Mouse (Mus musculus) embryo, embryonic 11.5 days (tissue): ENCODE measurements around the gene Gadl1.

Experiments
- DNase-seq: peaks from one replicate; pipeline ENCODE4 v3.0.0-alpha.2; 2012; ENCODE audit warnings: low read depth, low spot score

Gene Gadl1

DNA sequence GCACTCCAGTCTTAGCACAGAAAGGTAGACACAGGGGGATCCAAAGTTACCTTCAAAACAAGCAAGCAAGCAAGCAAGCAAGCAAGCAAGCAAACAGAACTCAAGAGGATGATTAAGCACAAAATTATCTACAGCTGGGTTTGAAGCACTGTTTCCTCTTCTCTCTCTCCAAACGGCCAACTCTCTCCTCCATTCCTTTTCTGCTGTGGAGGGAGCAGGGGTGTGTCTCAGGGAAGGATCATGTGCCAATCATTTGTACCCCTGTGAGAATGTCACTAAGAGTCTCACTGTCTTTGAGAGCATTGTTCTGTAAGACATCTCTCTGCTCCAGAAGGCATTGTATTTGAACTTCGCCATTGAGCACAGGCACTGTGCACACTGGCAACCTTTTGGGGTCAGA lies 27.1 kb downstream of the Gadl1 start:
- no peak for DNase-seq

DNA sequence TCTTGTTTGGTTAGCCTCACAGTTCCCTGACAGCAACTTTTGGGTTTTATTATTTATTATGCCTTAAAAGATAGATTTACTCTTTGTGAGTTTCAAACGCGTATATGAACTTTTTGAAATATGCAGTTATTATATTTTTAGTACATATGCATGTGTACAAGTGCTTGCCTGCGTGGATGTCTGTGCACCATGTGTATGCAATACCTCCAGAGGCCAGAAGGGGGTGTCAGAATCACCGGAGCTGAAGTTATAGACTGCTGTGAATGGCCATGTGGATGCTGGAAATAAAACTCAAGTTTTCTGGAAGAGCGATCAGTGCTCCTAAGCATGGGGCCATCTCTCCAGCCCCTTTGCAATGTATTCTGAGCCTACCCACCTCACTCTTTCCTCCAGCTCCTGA lies 28.7 kb downstream of the Gadl1 start:
- no peak for DNase-seq

DNA sequence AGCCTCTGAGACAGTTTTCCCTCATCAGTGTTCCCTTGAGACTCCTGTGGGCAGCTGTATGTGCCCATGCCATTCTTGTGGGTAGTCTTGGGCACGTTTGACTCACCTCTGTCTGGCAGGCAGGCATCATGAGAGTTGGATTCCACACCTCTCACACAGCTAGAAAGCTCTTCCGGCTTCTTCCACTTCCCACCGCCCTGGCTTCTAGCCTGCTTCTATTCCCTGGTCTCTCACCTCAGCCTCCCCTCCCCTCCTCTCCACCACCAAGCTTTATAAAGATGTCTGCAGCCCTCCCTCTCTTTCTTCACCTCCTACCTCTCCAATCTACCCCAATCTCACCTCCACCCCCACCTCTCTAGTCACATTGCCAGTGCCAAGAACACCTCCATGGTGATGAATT lies 30.2 kb downstream of the Gadl1 start:
- no peak for DNase-seq

DNA sequence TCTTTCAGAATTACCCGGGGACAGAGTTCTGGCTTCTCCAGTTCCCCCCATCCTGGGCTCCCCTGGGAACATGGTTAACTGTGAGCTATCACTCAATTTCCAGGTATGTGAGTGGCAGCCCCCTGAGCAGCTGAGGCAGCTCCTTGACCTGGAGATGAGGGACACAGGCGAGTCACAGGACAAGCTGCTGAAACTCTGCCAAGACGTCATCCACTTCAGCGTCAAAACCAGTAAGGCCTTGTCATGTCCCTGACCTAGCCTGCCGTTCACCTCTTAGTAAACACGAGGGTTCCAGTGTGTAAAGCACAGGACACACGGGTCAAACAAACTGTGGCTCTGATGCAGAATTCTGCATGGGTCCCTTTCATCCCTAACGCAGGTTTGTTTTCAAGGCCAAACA lies 31.9 kb downstream of the Gadl1 start:
- no peak for DNase-seq

DNA sequence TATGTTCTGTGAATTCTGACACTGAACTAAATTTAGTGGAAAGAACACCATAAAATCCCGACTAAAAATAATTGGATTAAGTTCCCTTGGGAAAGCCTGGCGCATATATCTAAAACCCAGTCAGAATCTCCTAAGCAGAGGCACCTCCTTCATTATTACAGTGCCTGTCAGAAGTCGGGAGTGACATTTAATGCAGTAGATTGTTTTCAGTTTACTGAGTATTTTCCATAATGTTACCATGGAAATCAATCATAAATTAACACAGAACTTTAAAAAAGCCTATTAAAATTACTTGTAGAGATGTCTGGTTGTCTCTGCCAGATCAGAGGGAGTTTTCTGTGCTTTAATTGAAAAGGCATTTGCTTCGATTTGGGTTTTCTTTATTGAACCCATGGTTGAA lies 33.2 kb downstream of the Gadl1 start:
- no peak for DNase-seq

DNA sequence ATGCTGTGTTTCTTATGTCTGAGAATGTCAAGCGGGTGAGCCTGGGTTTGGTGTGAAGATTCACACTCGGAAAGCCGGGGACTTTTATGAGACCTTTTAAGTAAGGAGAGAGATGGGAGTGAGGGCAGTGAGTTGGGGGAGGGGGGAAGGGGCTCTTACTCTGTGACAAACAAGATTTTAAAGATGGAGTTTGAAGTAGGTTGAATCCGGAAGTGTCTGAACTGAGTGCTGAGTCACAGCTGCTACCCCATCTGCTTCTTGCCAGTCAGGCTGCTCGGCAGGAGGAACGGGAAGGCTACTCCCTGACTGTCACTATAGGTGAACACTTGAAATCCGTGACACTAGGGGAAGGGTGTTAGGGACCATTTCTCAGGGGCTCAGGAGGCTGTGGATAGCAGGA lies 33.7 kb downstream of the Gadl1 start:
- no peak for DNase-seq

DNA sequence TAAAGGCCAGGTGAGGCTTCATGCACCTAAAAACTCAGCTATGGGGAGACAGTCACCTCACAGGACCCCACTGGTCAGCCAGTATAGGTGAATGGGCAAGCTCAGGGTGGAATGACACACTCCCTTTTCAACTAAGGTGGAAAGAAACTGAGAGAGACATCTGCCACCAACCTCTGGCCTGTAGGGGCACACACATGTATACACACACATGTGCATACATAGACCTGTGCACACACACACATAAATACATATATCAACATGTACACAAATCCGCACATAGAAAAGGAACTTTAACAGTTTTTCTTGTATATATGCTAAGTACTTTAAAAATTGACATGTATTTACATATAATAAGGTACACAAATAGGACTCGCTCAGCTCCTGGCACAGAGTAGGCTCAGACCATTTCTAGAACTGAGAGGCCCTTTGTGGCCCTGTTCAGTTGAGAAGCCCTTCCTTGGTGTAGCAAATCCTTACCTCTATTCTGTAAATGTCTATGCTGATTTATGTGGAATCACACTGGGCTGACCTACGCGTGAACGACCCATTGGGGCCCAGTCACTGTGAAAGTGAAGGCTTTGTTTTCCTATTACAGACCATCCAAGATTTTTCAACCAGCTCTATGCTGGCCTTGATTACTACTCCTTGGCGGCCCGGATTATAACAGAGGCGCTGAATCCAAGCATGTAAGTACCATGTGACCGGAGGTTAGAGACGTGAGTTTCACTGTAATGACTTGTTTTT lies 34.5 kb downstream of the Gadl1 start:
- DNase-seq: no peak

DNA sequence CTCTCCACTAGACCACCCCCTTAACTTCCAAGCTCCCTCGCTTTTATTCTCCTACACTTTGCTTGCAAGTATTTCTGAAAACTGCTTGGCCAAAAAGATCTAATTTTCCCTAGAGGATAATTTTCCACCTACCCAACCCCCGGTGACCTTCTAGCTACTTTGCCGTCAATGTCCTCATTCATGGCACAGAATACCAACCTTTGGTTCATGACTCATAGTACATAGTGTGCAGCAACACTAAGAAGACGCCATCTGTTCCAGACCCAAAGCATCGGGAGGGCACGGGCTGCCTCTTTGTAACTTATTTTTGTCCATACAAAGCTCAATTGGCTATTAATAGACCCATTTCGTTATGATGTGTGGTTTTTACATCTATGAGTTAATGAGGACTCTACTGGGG lies 55.8 kb downstream of the Gadl1 start:
- no peak for DNase-seq

DNA sequence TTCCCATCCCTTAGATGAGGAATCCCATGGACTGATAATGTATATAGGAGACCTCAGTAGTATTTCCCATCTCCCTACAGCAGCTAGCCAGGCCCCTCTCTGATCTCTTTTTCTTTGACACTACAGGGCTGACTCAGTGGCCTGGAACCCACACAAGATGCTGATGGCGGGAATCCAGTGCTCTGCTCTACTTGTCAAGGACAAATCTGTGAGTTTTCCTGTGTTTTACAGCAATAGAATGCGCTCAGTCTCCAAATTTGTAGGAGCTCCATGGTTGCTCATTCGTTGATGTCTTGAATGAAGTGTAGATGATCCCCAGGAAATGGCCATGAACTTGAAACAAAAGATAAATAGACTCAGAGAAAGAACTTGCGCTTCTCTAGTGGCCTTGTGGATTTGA lies 56.9 kb downstream of the Gadl1 start:
- DNase-seq: no peak

DNA sequence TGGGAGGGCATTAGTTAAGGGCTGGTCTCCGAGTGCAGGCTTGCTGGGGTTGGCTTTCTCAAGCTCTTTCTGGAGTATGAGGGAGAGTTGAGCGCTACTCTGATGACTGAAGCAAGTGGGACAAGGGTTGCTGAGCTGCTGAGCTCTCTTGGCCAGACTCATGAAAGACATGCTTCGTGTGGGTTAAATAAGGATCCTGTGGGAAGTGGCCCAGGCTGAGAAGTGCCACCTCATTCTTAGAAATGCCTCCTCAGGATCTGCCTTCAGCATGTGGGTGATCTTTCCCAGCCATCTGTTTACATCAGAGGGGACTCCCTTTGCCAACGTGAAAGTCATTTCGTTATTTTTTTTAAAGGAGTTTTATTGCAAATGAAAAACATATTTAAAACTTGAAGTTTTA lies 57.5 kb downstream of the Gadl1 start:
- DNase-seq: no peak

DNA sequence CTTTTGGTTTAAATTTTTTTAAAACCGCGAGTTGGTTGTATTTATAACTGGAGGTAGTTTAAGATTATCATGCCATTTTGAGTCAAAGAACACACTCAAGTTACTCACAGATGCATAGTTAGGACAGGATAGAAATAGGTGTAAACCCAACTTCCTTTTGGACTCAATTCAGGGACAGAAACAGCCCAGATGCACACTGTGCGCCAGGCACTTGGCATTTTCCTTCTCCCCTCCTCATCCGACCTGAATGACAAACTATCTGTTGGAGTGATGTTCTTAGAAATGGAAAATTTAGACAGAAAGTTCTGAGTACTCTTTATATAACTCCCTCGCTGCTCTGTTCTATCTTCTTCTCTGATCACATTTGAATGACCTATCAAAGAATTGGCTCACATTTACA lies 58.4 kb downstream of the Gadl1 start:
- DNase-seq: no peak

DNA sequence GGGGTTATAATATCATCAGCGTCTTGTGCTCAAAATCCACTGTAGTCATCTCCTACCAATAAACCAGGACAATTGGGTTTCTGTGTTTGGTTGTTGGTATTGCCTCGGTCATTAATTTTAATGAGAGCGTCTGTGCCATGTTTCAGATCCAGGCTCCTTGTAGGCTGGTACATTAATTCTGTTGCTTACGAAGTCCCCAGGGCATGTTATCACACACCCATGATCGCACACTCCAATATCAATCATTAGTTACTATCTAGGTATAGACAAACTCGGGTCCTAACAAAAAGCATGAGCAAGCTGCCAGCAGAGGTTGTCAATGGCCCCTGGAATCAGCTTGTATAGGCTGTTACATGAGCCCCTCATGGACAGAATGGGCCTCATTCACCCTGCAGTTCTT lies 67.6 kb downstream of the Gadl1 start:
- DNase-seq: no peak

DNA sequence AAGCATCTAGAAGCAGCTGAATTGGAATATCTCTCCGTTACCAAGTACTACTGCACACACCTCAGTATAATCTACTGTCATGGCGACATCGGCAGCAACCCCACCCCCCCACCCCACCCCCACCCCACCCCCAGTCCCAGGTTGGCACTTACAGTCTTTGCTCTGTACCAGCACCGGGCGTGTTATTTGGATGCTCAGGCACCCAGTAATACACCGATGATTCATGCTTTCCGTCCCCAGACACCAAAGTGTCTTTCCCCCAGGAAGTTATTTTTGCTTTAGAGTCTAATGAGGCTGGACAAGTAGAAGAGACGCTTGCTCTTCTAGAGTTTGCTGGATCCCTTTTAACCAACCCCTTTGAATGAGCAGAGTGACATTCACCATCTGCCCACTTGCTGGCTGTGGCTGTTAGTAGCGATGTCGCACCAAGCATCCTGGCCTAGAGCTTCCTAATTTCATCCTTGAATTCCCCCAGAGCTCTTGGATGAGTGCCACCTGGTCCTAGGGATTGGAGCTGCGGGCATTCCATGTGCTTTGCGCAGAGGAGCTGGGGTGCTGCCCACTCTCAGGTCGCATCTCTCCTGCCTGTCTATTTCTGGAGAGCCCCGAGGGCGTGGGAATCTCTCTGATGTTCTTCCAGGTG lies 68.5 kb downstream of the Gadl1 start:
- no peak for DNase-seq

DNA sequence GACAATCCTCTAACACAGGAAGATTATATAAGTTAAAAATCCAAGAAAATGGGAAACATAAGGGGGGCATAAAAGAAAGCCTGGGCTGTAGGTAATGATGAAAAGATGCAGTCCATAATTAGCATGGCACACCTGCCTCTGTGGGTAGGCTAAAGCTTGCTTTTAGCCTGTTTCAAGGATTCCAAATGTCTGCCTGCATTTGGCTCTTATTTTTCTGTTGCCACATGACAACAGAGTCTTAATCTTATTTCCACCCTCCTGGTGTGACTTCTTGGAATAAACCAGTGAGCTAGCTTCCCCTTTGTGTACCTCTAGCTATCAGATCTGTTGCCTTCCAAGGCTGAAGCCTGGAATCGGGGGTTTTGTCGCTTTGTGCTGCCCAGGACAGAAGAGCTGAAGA lies 69.2 kb downstream of the Gadl1 start:
- DNase-seq: no peak

DNA sequence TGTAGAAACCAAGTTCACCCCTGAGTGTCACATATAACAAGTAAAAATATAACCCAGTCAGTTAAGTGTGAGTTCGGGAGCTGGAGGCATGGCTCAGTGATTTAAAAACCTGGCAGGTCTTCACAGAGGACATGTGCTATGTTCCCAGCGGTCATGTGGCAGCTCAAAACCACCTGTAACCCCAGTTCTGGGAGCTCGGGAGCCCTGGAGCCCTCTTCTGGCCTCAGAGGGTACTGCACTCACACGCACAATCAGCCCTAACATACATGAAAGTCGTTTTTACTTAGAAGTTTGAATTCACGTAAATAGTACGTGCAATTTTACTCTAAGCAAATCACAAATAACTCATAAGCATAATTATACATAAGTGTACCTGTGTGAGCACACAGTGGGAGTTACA lies 81.4 kb downstream of the Gadl1 start:
- no peak for DNase-seq

DNA sequence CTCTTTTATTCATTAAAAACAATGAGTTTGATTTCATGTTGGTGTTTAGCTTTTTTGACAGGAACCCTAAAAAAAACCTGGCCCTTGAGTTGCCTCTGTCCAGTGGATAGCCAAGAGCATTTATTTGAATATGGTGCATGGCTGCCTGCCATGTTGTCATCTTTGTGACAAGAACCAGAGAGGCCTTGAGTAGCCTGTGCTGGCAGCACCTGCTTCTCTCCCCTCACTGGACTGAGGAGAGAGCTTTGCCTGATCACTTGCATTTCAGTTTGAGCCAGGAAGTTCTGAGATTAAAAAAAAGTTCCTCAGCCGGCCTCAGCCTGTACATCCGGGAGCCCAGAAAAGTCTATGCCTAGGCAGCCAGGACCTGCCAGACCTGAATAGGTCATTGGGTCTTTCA lies 85.5 kb downstream of the Gadl1 start:
- no peak for DNase-seq

DNA sequence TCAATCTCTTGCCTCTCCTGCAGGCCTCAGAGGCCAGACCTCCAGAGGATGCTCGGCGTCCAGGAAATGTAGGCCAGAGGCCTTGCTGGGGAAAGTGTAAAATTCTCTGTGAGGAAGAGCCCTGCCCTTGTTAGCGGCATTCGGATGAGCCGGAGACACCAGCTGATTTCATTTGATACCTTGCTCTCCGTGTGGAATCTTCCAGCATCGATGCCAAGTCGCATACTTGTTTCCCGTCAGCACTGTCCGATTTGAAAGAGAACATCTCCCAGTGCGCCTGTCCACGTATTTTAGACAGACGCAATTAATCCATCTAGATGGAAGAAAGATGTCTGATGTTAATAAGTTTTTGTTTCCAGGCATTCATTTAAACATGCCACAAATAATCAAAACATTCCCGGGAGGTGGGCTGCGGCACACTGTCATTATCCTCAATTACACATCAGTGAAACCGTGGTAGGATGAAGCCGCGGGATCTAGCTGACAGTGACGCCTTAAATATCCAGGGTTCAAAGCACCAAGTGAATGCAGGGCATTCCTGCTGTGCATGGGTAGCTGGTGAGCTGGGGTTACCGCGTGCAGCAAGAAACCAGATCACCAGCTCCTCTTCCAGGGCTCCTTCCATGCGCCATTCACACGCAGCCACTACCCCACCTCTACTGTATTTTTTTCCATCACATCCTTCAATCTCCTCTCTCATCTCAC lies 86.8 kb downstream of the Gadl1 start:
- DNase-seq: no peak

DNA sequence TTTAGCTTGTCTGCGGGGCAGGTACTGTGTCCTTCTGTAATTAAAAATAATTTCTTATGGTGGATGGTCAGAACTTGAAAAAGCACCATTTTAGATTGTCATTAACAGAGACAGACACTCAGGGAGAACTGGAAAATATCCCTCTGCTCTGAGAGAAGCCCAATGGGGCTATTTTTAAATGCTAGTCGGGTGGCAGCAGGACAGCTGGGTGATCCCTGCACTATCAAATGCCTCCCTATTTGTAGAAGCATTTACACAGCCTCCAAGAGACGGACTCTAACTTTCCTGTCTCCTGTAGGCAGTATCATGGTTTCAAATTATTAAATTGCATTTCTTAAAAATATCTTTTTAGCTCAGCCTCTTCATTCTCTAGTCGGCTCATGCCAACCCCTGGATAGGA lies 89.1 kb downstream of the Gadl1 start:
- no peak for DNase-seq

DNA sequence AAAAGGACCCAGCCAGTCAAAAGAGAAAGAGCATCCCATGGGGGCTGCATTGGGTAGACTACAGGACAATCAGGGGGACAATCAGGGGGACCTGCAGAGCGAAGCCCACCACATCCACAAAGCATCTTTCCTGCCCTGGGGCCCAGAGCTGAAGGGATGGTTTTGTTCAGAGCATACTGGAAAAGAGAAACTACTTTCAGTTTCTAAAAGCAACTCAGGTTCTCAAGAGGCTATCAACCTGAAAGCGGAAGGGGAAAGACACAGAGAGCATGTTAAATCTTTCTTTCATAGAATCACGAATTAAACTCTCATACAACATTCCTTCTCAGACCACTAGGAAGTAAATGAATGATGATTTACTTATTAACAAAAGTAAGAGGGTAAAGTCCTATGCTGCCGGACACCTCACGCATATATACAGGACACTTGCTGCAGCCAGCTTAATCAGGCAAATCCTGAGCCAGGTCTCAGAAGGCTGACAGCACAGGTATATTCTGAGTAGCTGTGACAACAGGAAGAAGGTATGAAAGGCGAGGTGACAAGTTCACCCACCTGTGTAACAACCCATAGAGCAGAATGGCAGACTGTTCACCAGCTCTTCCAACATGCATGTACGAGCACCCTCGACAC lies 90.2 kb downstream of the Gadl1 start:
- DNase-seq: no peak

DNA sequence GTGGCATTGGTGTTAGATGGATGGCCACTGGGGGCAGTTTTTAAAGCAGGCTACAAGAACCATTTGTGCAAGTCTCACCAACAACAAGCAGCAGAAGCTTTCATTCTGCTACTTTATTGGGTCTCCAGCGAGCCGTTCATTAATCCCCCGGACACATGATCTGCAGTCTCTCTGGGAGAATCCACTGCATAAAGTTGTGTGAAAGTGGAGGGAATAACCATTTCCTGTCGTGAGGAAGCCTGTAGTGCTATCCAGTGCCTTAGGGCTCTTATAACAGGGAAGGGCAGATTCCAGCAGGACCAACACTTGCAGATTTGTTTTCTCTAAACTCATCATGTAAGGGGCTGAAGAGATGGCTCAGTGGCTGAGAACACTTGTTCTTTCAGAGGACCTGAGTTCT lies 104.7 kb downstream of the Gadl1 start:
- DNase-seq: no peak

DNA sequence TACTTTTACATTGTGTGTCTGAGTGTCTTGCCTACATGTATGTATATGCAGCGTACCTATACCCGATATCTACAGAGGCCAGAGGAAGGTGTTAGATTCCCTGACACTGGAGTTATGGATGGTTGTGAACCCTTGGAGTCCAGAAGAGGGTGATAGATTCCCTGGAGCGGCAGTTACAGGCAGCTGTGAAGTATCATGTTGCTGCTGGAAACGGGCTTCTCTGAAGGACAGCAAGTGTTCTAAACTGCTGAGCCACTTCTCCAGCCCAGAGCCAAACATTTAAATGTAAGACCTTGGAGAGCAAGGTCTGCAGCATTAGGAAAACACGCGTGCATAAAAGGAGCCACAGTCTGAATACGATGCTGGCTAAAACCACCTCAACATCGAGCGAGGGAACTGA lies 107.0 kb downstream of the Gadl1 start:
- DNase-seq: no peak

DNA sequence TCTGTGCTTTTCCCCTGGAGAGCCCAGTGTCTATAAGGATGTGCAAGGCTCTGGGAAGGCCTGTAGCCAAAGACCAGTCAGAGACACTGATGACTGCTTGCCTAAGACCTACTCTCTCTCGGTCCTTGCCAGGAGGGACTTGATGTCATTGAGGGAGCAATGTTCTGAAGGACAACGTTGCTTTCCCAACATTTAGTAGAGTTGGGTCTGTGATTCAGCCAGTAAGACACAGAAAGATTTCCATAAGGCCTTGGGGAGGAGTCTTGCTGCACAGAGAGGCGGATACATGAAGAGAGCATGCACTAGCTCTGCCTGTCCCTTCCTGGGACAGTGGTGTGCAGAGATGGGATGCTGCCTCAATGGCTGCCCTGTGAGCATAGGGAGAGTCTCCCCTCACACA lies 107.8 kb downstream of the Gadl1 start:
- DNase-seq: no peak

DNA sequence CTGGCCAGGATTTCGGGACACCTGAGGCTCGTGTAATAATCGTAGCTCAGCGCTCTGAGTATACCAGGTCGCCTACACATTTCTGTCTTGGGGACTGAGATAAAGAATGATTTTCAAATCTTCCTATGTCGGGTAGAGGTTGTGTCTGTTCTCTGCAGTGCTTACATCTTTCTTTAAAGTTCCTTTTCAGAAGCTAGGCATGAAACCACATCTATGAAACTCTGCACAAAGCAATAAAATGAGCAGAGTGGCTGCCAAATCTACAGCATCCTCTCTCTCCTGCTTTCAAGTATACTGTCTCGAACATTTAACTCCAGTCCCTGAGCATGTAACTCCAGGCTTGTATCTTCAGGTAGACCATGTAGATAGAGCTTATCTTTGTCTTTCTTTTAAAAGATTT lies 109.3 kb downstream of the Gadl1 start:
- no peak for DNase-seq
